Mouse (Mus musculus) regulatory T cell (primary cell): ENCODE data around the gene Slc1a7.

Experiments
- in situ Hi-C: fragments of 300-600 bp; cut with MboI, MseI; formaldehyde crosslinking; loops from one replicate; pipeline ENCODE4 v1.15.1; 2025; ENCODE audit warnings: high pct_unique_total_duplicates

Gene Slc1a7

DNA sequence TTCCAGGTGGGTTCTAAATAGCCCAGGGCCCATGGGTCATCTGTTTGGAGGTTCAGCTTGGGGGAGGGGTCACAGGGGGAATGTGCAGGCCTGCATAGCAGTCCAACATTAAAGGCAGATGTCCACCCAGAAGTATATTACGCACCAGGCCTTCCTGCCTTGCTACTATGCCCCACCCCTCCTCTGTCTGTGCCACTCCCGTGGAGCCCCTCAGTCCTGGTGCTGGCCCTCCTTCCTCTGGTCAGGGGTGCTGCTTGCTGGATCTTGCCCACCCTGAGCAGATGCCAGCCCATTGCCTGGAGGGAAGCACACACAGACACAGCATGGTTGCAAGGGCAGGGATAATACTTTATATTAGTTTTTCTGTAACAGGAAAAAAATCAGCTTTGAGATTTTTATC is 46.3 kb downstream of the Slc1a7 start:
- in situ Hi-C loops: no loop called here

DNA sequence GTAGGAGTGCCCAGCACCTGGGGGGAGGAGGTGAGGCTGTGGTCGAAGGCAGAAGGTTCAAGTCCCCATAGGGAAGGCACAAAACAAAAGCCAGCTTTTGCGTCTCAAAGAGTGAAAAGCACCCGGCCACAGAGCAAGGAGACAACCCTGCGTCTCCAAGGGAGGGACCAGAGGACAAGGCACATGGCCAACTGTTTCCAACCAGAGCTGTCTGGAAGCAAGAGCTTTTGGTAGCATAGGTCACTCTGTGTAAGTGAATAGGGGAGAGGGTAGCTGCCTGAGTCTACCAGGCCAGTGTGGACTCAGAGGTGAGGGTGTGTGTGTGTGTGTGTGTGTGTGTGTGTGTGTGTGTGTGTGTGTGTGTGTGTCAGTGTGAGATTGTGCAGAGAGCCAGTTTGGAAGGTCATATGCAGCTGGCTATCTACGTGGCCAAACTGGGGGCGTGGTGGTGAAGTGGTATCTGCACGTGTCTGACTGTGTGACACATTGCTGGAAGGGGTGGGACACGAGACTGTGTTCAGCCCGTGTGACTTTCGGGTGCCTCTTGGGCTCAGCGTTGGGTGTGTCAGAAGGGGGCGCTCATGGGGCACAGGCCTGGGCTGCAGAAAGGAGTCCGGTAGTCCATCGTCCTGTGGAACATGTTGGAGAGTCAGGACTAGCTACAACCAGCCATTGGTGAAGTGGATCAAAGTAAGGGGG is 47.1 kb downstream of the Slc1a7 start:
- in situ Hi-C loops: no loop called here

DNA sequence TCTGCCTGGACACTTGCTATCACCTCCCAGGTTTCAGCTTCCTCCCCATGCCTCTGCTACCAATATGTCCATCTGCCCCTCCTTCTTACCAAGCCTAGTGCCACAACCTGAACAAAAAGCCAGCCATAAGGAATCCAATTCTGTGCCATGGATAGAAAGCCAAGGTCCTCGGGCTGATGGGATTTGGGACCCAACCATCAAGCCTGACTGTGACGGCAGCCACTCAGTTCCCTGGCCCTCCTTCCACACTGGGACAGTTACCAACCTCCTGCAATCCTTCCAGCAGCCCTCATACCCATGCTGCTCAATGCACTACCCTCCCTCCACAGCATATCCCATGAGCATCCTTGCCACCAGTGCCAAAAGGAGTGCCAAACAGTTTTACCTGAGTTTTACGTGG is 48.2 kb downstream of the Slc1a7 start:
- in situ Hi-C loops: no loop called here

DNA sequence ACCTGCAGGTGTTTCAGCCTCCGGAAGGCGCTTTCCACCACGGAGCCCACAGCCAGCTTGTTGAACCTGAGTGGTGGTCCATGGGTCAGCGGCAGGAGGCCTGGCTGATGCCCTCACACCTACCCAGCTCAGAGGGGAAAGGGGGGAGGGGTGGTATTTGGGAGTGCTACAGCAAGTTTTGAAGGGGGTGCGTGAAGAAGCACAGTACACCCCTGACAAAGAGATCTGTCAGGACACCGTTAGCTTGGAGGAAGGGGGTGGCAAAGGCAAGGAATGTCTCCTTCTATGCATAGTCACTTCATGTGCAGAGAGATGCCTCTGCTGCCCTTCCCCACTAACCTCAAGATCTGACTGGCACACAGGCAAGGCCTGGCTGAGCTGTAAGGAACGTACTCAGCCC is 49.7 kb downstream of the Slc1a7 start:
- in situ Hi-C loops: no loop called here

DNA sequence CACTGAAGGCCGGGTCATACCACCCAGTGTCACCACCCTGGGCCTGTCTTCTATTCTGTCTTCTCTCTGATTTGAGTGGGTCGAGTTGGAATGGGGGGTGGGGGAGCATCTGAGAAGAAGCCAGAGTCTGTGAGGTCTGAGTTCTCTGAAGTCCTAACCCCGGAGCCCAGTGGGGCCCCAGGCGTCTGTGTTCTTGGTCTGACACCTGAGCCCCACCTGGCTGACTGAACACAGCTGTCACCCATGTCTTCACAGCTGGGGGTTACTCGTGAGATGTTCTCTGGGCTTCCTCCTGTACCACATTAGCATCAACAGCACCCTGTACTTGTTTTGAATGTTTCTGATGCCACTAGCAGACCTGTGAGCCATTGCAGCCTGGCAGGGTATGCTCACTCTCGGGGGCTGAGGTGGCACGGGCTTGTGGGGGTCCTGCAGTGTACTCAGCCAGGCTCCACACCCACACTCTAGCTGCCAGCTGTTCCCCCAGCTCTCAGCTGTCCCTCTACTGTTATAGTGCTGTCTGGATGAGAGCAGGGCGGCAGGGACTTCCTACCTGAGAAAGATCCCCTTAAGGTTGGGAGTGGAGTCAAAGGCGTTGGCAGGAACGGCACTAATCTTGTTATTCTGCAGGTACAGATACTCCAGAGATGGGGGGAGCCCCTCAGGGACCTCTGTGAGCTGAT is 50.2 kb downstream of the Slc1a7 start:
- in situ Hi-C loops: no loop called here

DNA sequence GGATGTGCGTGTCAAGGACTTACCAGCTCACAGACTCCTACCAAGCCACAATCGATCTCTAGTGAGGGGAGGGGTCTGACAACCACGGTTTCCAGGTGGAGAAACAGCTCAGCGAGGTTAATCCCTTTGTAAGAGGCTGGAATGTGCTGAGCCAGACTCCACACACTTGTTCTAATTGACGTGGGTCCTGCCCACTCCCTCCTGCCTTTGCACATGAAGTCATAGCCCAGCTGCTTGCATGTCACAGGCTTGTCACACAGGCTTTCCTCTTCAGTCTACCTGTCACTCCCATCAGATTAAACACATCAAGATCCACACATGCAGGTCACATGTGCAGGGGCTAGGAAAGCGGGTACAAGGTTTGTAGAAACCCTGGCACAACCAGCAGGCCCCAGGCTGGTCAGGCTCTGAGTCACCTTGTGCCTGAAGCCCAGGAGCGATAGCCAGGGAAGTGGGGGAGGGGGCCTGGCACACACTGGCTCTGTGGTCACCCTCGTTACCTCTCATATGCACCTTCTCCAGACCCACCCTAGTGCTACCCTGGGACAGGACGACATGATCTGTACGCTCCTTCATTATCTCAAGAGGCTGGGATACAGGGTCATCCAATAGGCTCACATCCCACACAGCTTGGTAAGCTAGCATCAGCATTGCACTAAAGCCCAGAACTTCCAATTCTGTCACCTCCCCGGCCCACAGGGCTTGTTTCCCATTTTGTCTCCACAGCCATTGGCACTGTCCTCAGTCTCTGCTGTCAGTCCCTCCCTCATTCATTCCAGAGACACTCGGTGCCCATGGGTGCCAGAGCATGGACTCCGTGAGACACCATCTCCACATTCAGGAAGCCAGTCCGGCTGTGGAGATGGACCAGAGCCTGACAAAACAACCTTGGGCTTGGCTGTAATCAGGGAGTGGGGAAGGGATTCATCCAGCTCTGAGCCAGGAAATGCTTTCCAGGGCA is 51.1 kb downstream of the Slc1a7 start:
- in situ Hi-C loops: no loop called here

DNA sequence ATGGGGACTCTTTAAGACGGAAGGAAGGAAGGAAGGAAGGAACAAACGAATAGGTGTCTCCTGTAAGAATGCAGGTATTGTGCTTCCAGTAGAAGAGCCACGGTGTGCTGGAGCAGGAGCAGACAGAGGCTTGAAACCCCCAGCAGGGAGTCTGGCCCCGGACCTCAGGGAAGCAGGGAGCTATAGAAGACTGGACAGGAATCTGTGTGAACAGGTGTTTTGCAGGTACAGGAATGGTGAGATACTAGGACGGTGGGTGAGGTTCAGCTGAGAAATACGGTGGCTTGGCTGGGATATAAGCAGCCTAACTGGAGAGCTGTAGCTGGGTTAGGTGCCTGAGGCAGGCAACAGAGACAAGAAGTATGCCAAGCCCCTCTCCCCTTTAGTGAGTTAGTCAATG is 52.0 kb downstream of the Slc1a7 start:
- in situ Hi-C loops: no loop called here

DNA sequence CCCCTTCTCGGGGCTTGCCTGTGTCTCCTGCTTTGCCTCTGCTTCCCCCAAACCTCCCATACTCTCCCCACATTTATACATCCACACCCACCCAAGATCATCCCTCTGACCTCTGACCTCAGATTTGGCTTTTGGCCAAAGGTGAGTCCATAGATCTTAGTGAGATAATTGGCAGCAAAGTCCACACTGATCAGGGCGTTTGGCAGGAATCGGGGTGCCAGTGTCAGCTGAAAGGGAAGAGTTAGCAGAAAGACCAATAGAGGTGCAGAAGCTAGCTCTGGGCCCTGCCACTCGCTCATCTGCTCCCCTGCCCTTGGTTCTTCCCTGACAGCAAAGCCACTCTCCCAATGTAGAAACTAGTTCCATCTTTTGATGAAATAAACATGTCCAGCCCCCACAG is 55.1 kb downstream of the Slc1a7 start:
- in situ Hi-C loops: no loop called here

DNA sequence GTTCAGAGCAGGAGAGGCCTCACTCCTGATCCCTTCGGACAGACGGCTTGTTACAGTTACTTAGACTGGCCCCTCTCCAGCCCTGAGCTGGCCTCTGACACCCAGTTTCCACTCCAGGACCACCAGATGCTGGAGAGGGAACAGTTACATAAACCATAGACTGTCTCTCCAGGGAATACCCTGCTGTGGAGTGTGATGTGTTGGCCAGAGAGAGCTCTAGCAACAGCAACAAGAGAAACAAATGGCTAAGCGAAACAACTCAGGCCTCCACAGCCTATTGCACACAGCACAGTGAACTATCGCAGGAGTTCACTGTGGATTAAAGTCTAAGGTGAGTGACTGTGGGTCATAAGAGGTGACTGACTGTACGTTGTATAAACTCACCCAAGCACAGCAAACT is 56.5 kb downstream of the Slc1a7 start:
- in situ Hi-C loops: no loop called here

DNA sequence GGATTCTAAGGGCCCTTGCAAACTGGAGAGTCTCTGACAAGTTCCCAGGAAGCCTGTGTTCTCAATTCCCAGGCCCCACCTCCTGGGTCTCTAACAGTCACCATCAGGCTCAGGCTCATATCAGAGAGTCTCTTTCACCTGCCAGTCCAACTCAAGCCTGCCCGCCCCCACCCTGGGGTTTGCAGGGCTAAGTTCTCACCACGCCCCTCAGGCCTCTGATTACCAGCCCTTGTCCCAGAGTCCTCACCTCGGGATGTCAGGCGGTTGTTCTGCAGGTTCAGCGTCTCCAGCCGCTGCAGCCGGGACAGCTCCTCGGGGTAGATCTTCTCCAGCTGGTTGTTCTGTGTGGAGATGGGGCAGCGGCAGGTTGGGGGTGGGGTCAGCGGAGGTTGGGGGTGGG is 57.1 kb downstream of the Slc1a7 start:
- in situ Hi-C loops: no loop called here

DNA sequence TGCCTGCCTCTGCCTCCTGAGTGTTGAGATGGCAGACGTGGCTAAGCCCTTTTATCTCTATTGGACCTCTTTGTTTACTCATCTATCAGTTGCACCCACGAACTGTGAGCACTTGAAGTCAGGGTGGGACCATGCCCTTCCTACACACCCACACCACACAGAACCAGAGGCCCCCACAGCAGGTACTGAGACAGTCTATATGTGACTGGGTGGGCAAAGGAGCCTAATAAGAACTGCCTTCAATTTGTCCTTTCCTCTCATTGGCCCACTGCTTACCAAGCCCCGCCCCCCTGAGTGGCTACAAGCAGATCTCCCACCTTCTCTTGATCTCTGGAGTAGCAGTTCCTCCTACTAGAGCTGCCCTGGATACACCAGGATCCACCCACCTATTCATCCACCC is 58.1 kb downstream of the Slc1a7 start:
- in situ Hi-C loops: no loop called here

DNA sequence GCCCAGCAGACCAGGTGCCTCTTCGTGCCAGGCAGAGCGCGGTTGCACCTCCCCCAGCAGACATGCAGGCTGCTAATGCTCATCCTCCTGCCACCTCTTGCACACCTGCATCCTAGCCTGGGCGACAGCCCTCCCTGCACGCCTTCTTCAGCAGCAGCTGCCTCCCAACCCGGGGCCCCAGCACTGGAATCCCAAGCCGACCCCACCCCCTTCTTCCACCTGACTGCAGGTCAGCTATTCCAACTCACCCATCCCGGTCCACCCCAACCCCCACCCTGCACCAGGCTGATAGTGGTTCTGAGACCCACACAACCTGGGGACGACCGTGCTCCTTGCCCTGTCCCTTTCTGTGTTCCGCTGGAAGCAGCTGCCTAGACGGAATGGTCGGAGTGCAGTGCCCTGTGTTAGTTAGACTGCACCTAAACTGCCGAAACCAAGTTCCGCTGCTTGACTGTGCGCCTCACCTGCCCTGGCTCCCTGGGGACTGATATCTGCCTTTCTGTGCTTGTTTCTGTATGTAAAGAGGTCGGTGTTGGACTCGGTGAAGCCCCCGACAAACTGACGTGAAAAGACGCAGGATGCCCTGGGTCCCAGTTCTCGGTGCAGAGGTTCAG is 62.9 kb downstream of the Slc1a7 start:
- in situ Hi-C loops: no loop called here

DNA sequence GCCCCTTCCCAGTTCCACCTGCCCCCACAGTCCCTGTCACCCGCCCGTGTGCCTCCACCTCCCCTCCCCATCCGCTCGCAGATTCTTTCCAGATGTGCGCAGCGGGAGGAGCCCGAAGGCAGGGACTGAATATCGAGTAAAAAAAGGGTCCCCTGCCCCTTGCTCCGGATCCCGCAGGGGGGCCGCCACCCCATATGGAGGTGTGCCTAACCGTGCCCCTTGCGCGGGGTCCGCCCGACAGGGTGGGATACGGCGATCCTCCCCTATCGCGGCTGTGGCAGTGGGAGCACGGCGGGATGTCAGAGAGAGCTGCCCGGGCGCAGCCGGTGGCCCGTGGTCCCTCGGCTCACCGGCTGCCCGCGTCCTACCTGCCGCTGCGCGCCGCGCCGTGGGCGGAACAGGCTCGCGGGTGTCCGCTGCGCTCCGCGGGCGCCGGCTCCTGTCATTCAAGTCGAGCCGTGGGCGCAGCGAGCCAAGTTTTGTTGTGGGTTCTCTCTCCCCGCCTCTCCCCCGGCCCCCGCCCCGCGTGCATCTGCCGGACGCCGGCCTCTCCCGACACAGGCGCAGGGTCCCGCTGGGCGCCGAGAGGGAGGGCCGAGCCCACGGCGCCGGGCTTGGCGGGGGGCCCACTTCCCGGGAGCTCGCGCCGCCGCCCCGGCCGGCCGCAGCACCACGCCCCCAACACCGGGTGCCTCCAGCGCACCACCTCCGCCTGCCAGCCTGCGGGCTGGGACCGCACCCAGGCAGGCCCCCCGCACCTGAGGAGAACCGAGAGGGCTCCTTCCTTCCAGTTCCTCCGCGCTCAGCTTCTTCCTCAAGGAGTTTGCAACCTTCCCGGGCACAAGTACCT is 63.6 kb downstream of the Slc1a7 start:
- in situ Hi-C loops: no loop called here

DNA sequence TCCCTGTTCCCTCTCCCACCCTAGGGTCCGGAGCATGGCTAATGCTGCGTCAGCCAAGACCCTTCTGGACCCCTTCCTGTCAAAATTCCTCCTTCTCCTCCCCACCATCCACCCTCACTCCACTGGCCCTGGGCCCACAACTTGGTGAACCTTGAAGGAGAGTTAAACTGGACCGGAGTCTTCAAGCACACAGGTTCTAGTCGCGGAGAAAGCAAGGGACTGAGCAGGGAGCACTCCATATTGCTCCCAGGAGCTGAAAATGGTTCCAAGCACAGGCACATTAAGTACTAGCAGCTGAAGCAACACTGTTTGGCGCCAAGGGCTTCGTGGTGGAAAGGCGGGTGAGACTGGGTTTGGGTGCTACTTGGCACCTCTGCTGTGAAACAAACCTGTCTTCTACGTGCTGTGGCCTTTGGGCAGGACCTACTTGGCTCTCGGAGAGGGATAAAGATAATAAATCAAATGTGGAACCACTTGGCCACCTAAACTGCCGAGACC is 64.3 kb downstream of the Slc1a7 start:
- in situ Hi-C loops: no loop called here

DNA sequence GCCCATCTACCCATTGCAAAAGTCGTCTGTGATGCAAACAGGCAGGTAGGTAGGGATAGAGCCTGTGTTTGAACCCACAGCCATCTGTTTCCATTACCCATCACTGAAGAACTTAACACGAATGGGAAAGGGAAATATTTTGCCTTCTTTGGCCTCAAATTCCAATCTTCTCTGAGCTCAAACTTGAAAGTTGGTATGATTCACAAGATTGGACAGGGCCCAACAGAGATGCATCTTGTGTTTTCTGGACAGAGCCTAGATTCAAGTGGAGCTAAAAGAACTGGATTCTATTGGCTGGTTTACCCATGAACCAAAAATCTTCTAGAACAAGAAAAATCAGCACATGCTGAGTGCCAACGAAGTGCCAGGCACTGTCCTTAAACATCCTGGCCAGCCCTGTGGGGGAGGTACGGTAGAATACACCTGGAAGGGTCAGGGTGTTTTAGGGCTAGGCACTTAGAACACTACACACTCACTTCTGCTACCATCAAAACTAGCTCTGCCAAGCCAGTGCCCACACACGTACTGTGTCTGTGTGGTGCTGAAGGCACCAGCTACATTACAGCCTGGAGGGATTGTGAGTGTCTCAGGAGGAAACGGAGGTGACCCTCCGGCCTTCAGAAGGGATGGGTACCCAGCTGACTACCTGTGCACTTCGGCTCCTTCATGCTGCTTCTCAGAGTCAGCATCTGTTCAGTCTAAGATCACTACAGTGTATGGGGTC is 65.1 kb downstream of the Slc1a7 start:
- in situ Hi-C loops: no loop called here

DNA sequence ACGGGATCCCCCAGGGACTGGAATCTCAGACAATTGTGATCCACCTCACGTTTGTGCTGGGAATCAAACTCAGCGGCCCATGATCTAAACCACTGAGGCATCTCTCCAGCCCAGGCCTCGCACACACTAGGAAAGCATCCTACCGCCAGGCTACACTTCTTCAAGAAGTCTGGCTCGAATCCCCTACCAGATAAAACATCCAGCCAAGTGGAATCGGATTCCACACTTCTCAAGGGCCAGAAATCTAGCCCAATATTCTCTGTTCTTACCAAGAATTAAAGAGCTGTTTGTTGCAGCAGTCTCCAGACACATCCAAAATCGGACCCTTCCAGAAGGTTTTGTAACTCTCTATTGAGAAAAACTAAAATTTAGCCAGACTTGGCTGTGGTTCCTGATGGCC is 68.9 kb downstream of the Slc1a7 start:
- in situ Hi-C loops: no loop called here

DNA sequence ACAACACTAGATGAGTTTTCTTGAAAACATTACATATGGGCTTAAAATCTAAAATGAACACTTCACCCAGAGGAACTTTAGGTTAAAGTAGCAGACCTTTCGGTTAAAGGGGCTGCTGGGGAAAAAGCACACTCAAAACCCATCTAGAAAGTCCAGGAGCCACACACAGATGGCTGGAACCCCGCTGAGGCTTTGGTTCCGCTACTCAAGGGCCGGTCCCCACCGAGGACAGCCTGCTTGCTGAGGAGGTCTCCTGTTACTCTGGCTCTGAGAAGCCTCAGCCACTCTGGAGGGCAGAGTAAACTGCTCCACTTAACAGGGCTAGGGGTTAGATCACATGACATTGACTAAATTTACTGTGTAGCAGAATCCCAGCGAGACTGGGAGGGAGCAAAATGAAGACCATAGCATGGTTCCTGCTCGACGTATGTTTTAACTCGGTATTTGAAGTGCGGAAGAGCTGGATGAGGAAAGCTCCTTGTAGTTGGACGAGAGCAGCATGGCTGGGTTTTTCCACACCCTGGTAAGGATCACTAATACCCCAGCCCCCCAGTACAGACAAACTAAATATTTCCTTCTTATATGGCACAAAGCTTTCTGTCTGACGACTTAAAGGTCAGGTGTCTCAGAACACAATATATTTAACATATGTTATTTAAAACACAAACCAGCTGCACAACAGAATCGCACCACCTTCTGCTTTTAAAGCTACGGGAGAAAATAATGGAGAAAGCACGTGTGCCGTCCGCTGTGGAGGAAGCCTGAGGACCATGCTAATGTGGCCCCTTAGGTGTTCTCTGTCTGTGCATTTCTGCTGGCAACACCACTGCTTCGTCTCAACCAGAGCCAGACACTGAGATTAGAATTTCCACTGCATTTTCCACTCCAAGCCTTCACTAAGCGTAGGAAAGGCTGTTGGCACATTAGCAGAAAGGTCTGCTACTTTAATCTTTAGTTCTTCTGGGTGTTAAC is 77.3 kb downstream of the Slc1a7 start:
- in situ Hi-C loops: no loop called here

DNA sequence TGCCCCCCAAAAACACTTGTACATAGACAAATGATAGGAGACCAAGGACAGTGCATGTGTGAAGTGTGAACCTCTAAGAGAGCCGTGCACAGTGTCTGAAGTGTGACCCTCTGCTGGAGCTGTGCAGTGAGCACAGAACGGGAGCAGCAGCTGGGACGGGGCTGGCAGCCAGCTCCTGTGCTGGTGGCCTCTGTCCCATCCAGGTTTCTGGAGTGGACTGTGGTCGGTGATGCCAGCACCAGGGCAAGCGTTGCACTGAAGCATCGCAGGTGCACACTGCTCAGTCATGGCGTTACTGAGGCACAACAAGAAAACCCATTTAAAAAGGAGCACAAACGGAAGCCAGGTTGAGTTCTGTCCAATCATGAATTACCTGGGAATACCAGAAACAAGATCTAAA is 78.0 kb downstream of the Slc1a7 start:
- in situ Hi-C loops: no loop called here

DNA sequence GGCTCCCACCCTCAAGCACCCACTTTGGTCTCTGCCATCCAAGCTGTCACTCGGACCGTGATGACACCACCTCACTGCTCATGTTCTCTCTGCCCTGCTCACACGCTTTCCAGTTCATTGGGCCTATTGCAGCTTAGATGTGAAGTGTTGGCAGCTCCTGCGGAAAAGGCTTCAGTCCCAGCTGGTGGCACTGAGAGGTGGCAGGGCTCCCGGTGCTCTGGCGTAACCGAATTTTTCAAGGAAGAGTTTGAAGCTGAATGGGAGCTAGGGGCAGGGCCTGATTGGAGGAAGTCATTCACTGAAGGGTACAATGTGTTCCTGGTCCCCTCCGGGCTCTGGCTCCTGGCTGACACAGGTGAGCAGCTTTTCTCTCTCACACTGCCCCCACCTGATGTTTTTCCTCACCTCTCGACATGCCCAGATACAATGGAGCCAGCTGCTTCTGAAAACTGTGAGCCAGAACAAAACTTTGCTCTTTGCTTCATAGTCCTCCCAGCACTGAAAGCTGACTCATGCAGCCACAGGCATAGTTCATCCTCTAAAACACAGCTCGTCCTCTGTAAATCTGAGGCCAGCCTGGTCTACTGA is 83.6 kb downstream of the Slc1a7 start:
- in situ Hi-C loops: no loop called here
